Mouse (Mus musculus) central nervous system, embryonic 18 days (tissue): ENCODE data around the gene Ssxb6. TPM values are rescaled to one million over a fixed set of nuclear protein-coding genes. Genes with fewer than 3 reads are reported as not detected.

Source experiments
- polyA plus RNA-seq: library from polyadenylated mRNA; depleted of rRNA; stranded (reverse); fragments of >200 nt; gene quantifications from 2 replicates; pipeline ENCODE4 v1.2.3, GENCODE M21; 2012; rRNA removed

Ssxb6 gene
- polyA plus RNA-seq = not detected in 2 replicates

DNA sequence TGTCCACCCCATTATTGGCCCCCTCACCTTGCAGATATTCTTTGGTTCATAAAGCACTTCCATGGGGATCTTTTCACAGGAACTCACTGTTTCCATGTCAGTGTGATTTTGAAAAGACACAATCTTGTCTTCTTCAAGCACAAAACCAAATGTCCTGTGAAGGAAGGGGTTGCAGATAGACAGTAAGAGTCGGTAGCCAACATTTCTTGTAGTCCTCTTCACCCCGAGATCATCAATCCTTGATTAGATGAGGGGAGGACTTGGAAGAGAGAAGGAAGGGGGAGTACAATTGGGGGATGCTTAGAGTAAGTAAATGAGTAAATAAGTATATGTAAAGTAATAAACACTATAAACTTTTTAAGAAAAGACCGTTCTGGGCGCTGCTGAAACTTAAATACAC, at the start of gene Ssxb6:
Gene Ssxb6, minus strand, starts transcription at position 101 of the 400 bp plus-strand sequence.

DNA sequence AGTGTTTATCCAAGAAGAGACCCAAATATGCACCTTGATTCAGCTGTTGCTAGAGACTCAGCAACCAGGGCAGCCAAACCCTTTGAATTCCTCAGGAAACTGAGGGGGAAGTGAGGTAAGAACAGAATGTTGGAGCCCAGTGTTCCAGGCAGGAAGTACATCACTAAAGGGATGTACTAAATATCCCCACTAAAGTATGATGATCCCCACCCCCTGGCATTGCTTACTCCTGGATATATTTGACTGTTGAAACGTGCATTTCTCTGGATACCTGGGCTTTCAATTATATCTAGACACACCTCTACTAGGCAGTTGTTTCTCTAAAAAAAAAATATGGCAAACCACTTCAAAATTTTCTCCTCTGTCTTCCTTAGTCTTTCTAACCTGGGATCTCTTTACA, 43.7 kb upstream of the Ssxb6 start, which contains the start of gene Ssxb3:
Gene Ssxb3, minus strand, starts transcription at position 101 of the 400 bp plus-strand sequence.

DNA sequence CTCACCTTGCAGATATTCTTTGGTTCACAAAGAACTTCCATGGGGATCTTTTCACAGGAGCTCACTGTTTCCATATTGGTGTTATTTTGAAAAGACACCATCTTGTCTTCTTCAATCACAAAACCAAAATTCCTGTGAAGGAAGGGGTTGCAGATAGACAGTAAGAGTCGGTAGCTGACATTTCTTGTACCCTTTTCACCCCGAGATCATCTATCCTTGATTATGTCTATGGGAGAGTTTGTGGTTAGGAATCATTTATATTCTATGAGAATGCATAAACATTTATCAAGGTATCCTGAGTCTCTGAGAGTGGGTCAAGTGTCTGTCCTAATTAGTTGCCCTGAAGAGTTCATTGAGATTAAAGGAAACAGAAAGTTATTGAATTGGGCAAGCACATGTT, 23.2 kb downstream of the Ssxb6 start, which contains the start of gene Gm14459:
Gene Gm14459, minus strand, starts transcription at position 101 of the 400 bp plus-strand sequence.

Other genes starting within 250 kb of the Ssxb6 start
- gene Ssxb10, start 220.8 kb downstream of the Ssxb6 start, polyA plus RNA-seq = not detected in 2 replicates
- not detected in 2 replicates for gene Ssxb9, start 181.3 kb downstream of the Ssxb6 start, polyA plus RNA-seq
- gene Ssxb1, start 134.9 kb downstream of the Ssxb6 start, polyA plus RNA-seq = not detected in 2 replicates
- not detected in 2 replicates for gene Ssxb2, start 86.5 kb downstream of the Ssxb6 start, polyA plus RNA-seq
- gene Gm14459, start 23.3 kb downstream of the Ssxb6 start, polyA plus RNA-seq = not detected in 2 replicates
- not detected in 2 replicates for gene Ssxb3, start 43.6 kb upstream of the Ssxb6 start, polyA plus RNA-seq
- not detected in 2 replicates for gene Ssxb8, start 142.6 kb upstream of the Ssxb6 start, polyA plus RNA-seq
- gene Ssx9, start 200.2 kb upstream of the Ssxb6 start, polyA plus RNA-seq = not detected in 2 replicates